10 mouse cellular contexts compared by ENCODE assay signal in the genomic region with DNA sequence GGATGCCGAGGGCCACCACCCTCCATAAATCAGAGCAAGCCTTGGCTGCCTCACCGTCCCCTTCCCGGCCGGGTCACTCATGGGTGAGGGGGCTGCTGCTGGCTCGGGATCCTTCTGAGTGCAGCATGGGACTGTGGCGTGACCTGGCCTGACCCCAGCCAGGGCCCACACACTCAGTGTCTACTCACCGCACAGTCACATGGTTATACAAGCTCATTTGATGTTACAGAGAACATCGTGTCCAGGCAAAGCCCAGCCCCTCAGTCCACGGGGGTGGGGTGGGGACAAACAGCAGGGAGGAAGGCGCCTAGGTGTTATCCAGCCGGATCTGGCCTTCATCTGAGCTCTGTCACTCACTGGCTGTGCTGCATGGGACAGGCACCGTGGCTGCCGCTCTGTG.
A peak's percentile ranks its signal among the peaks of the same experiment; 100 is the strongest.
DNase-seq lines count a peak whose midpoint lies in the region; ATAC-seq lines count a peak whose summit lies in the region.
"Had no signal": no experiment of that assay in that cellular context is flagged by ENCODE, and none has a peak within 500 bp of the region (broad histone marks: within the 10 kb centered on the region; RNA-seq: fewer than 3 reads in every experiment).

No protein-coding gene starts in this region.

- WGBS in heart, embryonic 14.5 days = 58% methylated on average over 13 of the region's 13 CpGs
- 57% methylated on average over 13 of the region's 13 CpGs for WGBS in hindbrain, embryonic 11.5 days
- WGBS in hindbrain, embryonic 10.5 days = 54% methylated on average over 13 of the region's 13 CpGs

- H3K9me3 ChIP-seq in heart, embryonic 14.5 days (ENCODE audit: control insufficient read depth, low read length) = no peaks in the 10 kb centered on the region
- H3K9me3 ChIP-seq in hindbrain, embryonic 11.5 days (ENCODE audit: control insufficient read depth, low read length) = no peaks in the 10 kb centered on the region
- H3K9me3 ChIP-seq in hindbrain, embryonic 10.5 days = no peaks in the 10 kb centered on the region

- H3K27ac ChIP-seq in heart, embryonic 14.5 days (replicated peaks in 1 of 2; ENCODE audit: control insufficient read depth in 1 of 2, insufficient read depth in 1 of 2, low read depth in 2 of 2, low read length in 2 of 2) = no peak overlapping the region
- no peak overlapping the region for H3K27ac ChIP-seq in hindbrain, embryonic 11.5 days (ENCODE audit: low read depth, low read length)
- H3K27ac ChIP-seq in hindbrain, embryonic 10.5 days = no peak overlapping the region

- ATAC-seq in heart, embryonic 14.5 days (ENCODE audit: insufficient number of reproducible peaks, insufficient read depth, low FRiP score, low read depth) = 0 out of 2 replicates have a peak, but pooled peaks have one; percentile 19
- ATAC-seq in frontal cortex, adult (ENCODE audit: low TSS enrichment) = no peak
- no peak for ATAC-seq in hindbrain, embryonic 11.5 days (ENCODE audit: low FRiP score)

- H3K4me3 ChIP-seq in heart, embryonic 14.5 days (ENCODE audit: control insufficient read depth in 1 of 2, insufficient read depth in 1 of 2, low read depth in 1 of 2, low read length in 2 of 2) = no peak overlapping the region
- H3K4me3 ChIP-seq in hindbrain, embryonic 11.5 days (ENCODE audit: low read depth, low read length) = no peak overlapping the region
- H3K4me3 ChIP-seq in hindbrain, embryonic 10.5 days = no peak overlapping the region
- H3K4me3 ChIP-seq: heart, embryonic 12.5 days had no signal

- intact Hi-C loops in heart, postnatal 14 days (cut with DNase I) = no loop called here

- no peaks in the 10 kb centered on the region for H3K4me1 ChIP-seq in heart, embryonic 14.5 days (ENCODE audit: control insufficient read depth in 2 of 2, insufficient read depth in 2 of 2, low read length in 2 of 2)
- no peaks in the 10 kb centered on the region for H3K4me1 ChIP-seq in hindbrain, embryonic 11.5 days (replicated peaks; ENCODE audit: control insufficient read depth, insufficient read depth, low read length)
- H3K4me1 ChIP-seq in hindbrain, embryonic 10.5 days (replicated peaks) = peaks cover 6% of the 10 kb centered on the region
- H3K4me1 ChIP-seq: heart, embryonic 12.5 days had no signal

- no peaks in the 10 kb centered on the region for H3K36me3 ChIP-seq in heart, embryonic 14.5 days (ENCODE audit: control insufficient read depth, insufficient read depth, low read length)
- no peaks in the 10 kb centered on the region for H3K36me3 ChIP-seq in hindbrain, embryonic 11.5 days (ENCODE audit: control insufficient read depth, insufficient read depth, low read length)
- H3K36me3 ChIP-seq in hindbrain, embryonic 10.5 days = no peaks in the 10 kb centered on the region
- H3K36me3 ChIP-seq: heart, embryonic 12.5 days had no signal

- H3K27me3 ChIP-seq in heart, embryonic 14.5 days (ENCODE audit: control insufficient read depth, insufficient read depth, low read length) = no peaks in the 10 kb centered on the region
- no peaks in the 10 kb centered on the region for H3K27me3 ChIP-seq in hindbrain, embryonic 11.5 days (ENCODE audit: control insufficient read depth, insufficient read depth, low read length)
- H3K27me3 ChIP-seq in hindbrain, embryonic 10.5 days (ENCODE audit: insufficient read depth, poor library complexity, severe bottlenecking) = no peaks in the 10 kb centered on the region
- H3K27me3 ChIP-seq: heart, embryonic 12.5 days had no signal

- no peak overlapping the region for H3K9ac ChIP-seq in heart, embryonic 14.5 days (ENCODE audit: low read length)
- no peak overlapping the region for H3K9ac ChIP-seq in hindbrain, embryonic 11.5 days (ENCODE audit: low read depth, low read length)
- H3K9ac ChIP-seq: heart, embryonic 12.5 days; lung, embryonic 14.5 days had no signal

- no peak for DNase-seq in heart, postnatal 14 days
- peak; percentile 37 for DNase-seq in adrenal gland, postnatal 10 days
- peak; percentile 12 for DNase-seq in gastrocnemius, postnatal 10 days
- DNase-seq in kidney, postnatal 36 days = peak; percentile 47
- no peak for DNase-seq in hindbrain, embryonic 11.5 days (ENCODE audit: low spot score)
- no peak for DNase-seq in hindbrain, embryonic 10.5 days (ENCODE audit: low spot score)
- DNase-seq: lung, embryonic 14.5 days had no signal

- H3K4me2 ChIP-seq in heart, embryonic 14.5 days (ENCODE audit: low read length) = no peak overlapping the region
- no peak overlapping the region for H3K4me2 ChIP-seq in hindbrain, embryonic 11.5 days (replicated peaks; ENCODE audit: low read depth, low read length)
- H3K4me2 ChIP-seq: heart, embryonic 12.5 days; lung, embryonic 14.5 days had no signal

Comparison
In these comparisons a context has a peak if more than half of its experiments do, and no peak if none do; other contexts are left out.
1. DNase-seq: peak in adrenal gland, postnatal 10 days (single experiment), gastrocnemius, postnatal 10 days (single experiment) and kidney, postnatal 36 days (2 of 2); none in heart, postnatal 14 days (0 of 2), hindbrain, embryonic 11.5 days (single experiment) and hindbrain, embryonic 10.5 days (single experiment).